Mouse (Mus musculus) retina, adult 2 months (tissue): ENCODE data around the gene Gm38655.
"Not testable (repeated sequence)": the region's sequence is repeated elsewhere in the genome, so short reads cannot be mapped to it uniquely, and the experiment has no call there.

Experiments
- DNase-seq: peaks from one replicate; pipeline ENCODE4 v3.0.0-alpha.2; 2012; ENCODE audit warnings: low read depth, low spot score

The Gm38655 gene

GRCm38 (mm10) chr17:25175411-25175810 lies at the start of gene Gm38655:
TSS of gene Gm38655 (minus strand) at chr17:25175471.
- no peak for DNase-seq

GRCm38 (mm10) chr17:25224586-25225222 lies 49.4 kb upstream of the Gm38655 start:
- no peak for DNase-seq

- no peak for DNase-seq
Measured at GRCm38 (mm10) chr17:25222951-25223601, 47.8 kb upstream of the Gm38655 start.

DNA sequence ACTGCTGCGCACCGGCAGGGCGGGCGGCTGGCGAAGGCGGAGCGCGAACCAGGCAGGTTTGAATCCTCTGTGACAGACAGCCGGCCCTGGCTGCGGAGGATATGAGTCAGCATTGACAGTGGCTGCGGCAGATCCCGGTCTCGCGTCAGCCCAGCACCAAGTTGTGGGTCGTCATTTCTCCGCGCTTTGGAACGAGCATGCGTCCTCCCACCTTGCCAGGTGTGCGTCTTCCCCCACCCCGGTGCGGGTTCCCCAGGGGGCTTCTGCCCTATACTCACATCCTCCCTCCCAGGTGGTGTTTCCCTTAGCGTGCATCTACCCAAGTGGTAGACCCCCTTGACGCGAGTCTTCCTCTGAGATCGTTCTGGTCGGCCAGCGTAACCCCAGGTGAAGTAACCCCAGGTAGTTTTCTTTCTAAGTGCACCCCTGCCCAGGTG lies 47.3 kb upstream of the Gm38655 start:
- DNase-seq, result not testable (repeated sequence)

DNA sequence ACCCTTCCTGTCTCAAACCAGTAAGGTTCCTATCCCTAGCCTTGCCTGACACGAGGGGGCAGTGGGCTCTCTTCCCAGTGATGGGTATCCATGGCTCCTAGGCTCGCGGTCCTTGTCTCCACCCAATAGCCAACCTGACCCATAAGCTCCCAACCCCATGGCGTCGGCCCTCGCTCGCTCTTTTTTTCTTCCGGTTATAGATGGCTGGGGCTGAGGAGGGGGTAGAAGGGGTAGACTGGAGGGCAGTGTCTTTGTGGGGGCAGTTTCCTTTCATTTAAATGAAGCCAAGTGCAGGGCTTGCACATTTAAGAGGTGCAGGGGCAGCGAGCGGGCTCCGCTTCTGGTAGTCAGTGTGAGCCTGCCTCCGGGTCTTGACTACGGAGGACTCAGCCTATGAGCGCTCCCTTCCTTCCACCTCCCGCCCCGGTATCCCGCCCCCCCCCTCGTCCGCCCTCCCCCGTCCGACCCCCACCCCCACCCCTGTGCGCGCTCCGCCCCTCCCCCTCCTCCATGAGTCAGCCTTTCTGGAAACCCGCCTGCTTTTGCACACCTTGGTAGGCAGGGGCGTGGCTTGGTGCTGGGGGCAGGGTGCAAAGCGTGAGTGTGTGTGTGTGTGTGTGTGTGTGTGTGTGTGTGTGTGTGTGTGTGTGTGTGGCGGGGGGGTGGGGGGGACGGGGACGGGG lies 46.7 kb upstream of the Gm38655 start:
- peak; percentile 20 for DNase-seq

DNA sequence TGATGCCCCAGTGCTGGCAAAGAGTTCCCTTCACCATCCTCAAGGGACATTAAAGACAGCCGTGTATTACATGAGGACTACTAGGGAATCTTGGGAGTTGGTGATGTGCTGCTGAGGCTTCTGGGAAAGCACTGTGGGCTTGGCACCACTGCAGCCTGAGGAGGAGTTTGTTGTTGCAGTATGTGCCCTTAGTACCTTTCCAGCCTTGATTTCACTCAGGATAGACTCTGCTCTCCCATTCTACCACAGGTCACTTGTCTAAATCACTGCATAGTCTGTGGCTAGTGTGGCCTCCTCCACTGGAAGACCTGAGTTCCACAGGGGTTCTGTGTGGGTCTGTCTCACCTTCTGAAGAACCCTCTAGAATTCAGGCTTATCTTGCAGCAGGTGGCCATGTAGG lies 45.5 kb upstream of the Gm38655 start:
- no peak for DNase-seq

- no peak for DNase-seq
Measured at GRCm38 (mm10) chr17:25219492-25220295, 44.4 kb upstream of the Gm38655 start.

DNA sequence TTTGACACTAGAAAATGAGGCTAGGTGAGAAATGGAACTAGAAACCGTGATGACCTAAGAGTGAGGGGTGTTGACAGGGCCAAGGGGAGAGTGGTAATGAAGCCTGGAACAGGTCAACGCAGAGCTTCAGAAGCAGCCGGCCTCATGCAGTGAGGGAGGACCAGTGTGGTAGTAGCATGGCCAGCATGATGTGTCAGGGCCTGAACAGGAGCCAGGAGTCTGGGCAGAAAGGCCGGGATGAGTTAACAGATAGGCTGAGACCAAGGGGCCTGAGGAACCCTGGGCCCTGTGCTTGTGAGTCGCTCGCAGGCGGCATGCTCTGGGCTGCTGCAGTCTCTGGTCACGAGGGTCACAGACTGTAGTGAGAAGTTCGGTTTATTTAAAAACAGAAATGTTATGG lies 43.7 kb upstream of the Gm38655 start:
- no peak for DNase-seq

GRCm38 (mm10) chr17:25215431-25215830 lies 40.2 kb upstream of the Gm38655 start:
- DNase-seq, result no peak

- DNase-seq, result no peak
Measured at GRCm38 (mm10) chr17:25211705-25212104, 36.4 kb upstream of the Gm38655 start.

DNA sequence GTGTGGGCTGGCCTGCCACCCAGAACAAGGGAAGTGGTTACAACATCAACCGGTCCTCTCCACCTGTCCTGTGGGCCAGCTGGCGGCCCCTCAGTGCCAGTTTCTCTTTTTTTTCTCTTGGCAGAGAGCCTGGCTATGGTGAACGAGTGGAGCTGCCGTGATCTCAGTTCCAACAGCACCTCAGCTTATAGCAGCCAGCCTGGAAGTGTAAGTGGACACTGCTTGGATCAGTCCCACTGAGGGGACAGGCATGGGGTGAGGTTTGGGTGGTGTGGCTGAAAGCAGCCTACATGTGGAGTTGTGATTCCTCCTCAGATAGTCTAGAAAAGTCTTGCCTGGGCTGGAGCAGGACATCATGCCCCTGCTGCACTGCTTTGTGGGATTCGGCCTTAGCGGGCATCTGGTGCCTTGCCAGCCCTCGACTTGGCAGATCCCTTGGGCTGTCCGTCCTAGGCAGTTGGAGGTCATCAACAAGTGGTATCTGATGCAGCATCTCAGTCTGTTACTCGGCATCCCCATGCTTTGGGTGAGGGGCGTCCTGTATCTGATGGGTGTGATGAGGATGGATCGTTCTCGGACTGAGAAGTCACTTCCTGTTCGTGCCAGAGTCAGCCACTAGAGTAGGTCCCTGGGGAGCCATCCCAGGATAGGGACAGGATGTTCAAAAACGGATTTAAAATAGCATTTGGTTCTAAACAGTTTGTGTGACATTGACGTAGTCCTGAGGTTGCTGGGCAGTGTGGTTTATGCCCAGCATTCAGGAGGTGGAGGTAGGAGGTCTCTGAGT lies 35.6 kb upstream of the Gm38655 start:
- DNase-seq, result no peak

DNA sequence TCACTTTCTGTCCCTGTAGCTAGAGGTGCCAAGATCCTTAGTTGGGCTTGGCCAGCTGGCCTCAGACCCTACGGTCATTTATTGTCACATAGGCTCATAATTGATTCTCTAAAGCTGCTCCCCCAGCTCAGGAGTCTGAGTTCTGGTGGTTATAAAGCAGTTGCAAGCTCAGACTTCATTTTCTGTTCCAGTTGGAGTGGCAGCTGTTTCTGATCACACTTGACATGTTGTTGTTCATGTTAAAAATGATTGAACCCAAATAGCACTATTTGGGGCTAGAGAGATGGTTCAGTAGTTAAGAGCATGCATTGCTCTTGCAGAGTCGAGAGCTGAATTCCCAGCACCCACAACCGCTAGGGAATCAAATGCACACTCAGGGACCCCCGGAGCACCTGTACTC lies 34.7 kb upstream of the Gm38655 start:
- no peak for DNase-seq

GRCm38 (mm10) chr17:25202401-25202800 lies 27.1 kb upstream of the Gm38655 start:
- no peak for DNase-seq

GRCm38 (mm10) chr17:25189091-25189490 lies 13.8 kb upstream of the Gm38655 start:
- DNase-seq, result no peak

DNA sequence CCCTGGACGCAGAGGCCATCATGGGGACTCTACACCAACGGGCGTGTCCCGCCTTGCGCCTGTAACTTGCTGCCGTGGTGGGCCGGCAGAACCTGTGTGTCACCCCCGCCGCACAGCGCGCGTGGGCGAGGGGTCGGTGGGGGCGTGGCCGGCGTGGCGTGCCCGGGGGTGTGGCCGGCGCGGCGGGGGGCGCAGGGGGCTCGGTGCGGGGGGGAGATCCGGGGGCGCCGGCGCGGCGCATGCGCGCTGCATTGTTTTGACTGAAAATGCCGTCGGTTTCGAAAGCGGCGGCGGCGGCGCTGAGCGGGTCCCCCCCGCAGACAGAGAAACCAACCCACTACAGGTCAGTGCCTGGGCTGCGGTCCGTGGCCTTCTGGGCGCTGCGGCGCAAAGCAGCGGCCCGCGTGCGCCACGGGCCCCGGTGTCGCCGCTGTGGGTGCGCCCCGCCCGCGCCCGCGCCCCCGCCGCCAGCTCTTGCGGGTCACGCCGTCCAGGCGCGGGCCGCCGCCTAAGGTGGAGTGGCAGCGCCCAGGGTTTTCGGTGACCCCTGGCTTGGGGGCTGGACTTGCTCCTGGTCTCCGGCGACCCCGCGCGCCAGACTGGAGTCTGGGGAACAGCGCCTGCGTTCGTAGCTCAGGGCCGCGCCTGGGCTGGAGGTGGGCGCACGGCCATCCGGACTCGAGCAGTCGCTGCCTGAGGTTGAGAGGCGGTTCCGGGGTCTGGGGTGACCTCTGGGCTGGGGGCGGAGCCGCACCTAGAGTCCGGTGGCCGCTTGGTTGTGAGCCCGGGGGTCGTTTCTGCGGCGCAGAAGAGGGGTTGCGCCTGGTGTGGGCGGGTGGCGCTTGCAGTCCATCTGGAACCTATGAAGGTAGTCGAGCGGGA lies 13.1 kb upstream of the Gm38655 start, which contains the start of gene Unkl:
TSS of gene Unkl (plus strand) at position 248 of the 882 bp plus-strand sequence.
- peak; percentile 30 for DNase-seq

- no peak for DNase-seq
Measured at GRCm38 (mm10) chr17:25187784-25188149, 12.5 kb upstream of the Gm38655 start.

DNA sequence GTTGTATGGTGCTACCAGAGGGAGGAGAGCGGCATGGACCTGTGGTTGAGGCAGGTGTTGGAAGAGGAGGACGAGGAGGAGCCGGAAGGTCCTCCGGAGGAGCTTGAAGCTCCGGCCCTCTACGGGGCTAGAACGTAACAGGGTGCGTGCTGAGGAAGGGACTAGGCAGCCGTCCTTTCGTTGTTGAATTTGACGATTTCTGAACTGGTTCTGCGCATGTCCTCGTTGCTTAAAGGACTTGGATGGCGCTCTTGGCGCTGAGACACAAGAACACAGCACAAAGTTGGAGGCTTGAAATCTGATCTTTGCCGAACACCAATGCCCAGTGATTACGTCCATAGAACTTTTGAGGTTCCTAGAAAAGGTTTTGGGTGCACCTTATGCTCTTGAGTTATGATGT lies 9.7 kb upstream of the Gm38655 start:
- no peak for DNase-seq

GRCm38 (mm10) chr17:25184129-25184691 lies 8.9 kb upstream of the Gm38655 start, which contains the start of gene BC003965:
TSS of gene BC003965 (plus strand) at chr17:25184554.
- DNase-seq, result peak; percentile 98

DNA sequence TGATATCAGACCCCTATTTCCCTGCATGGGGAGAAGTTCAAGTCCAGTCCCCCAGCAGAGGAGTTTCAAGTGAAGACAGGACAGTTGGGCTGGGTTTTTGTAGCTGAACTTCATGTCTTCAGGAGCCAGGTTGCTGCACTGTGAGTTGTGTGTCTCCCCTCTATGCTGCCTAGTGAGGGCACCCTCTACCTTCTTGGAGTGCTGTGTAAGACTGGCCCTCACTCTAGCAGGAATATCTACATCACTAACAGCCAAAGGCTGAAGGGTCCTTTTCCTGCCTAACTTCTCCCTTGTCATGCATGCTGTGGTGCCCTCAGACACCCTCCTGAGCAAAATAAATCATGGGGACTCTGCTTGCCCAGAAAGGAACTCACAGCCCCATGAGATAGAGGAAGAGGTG lies 8.0 kb upstream of the Gm38655 start:
- DNase-seq, result no peak

GRCm38 (mm10) chr17:25172558-25172957 lies 2.7 kb downstream of the Gm38655 start:
- no peak for DNase-seq
